Mouse (Mus musculus): Measurements from ENCODE around the gene Rhox9.

- TF ChIP-seq CTCF (conservative IDR thresholded peaks at IDR 0.05 in 1 of 2, IDR thresholded peaks at IDR 0.05 in 1 of 2; ENCODE audit: low read depth in 2 of 2, low read length in 2 of 2) (peak in 1 of 2 experiments; percentile 44; a peak in 2 of 4 replicates), POLR2A (IDR thresholded peaks at IDR 0.05; ENCODE audit: low read depth, low read length) (no peak), EP300 (IDR thresholded peaks at IDR 0.05; ENCODE audit: low read length) (no peak), RCOR1 (conservative IDR thresholded peaks at IDR 0.05; ENCODE audit: low read depth, low read length) (no peak), KAT2A (IDR thresholded peaks at IDR 0.05; ENCODE audit: insufficient replicate concordance, low read length) (no peak), USF1 (IDR thresholded peaks at IDR 0.05; ENCODE audit: low read depth, low read length) (no peak), POLR2AphosphoS2 (IDR thresholded peaks at IDR 0.05; ENCODE audit: low read depth, low read length) (no peak), ZKSCAN1 (IDR thresholded peaks at IDR 0.05; ENCODE audit: borderline replicate concordance, low read depth, low read length) (no peak), CHD2 (IDR thresholded peaks at IDR 0.05; ENCODE audit: low read length) (no peak), TCF12 (IDR thresholded peaks at IDR 0.05; ENCODE audit: low read depth, low read length) (no peak), ZNF384 (IDR thresholded peaks at IDR 0.05; ENCODE audit: low read depth, low read length) (no peak)
Measured at GRCm38 (mm10) chrX:37916311-37916710, 14.7 kb upstream of the Rhox9 start.
